Mouse (Mus musculus) liver, embryonic 11.5 days (tissue): ENCODE measurements at regions not wholly inside any gene's neighbourhood (a gene's known extent, or its start where the extent isn't known, plus 50 kb on each side); places are given as distances from the start of the nearest gene placed in this dataset.

Experiments
- ATAC-seq: fragments of 200-750 bp; cut with Nextera tagmentation; replicated peaks from 2 replicates; pipeline ENCODE4 v1.8.0; 2017; ENCODE audit warnings: moderate number of reproducible peaks, mild to moderate bottlenecking, moderate TSS enrichment, moderate library complexity; ENCODE audit not compliant: low FRiP score
- DNase-seq: peaks from one replicate; pipeline ENCODE4 v3.0.0-alpha.2; 2017; ENCODE audit warnings: low spot score
- H3K27ac ChIP-seq: fragments of 300-500 bp; sonication (generic); 2 replicates; pipeline ENCODE4 v1.5.1; 2014; ENCODE audit warnings: mild to moderate bottlenecking, low read depth, low read length, control low read depth
- H3K27me3 ChIP-seq: fragments of 300-500 bp; sonication (generic); replicated peaks from 2 replicates; pipeline ENCODE4 v1.6.1; 2014; ENCODE audit warnings: low read length, mixed read lengths; ENCODE audit not compliant: control insufficient read depth, insufficient read depth
- H3K36me3 ChIP-seq: fragments of 300-500 bp; sonication (generic); 2 replicates; pipeline ENCODE4 v1.6.1; 2014; ENCODE audit warnings: mild to moderate bottlenecking, low read length, moderate library complexity, mixed read lengths; ENCODE audit not compliant: control insufficient read depth, insufficient read depth
- H3K4me1 ChIP-seq: fragments of 300-500 bp; sonication (generic); replicated peaks from 2 replicates; pipeline ENCODE4 v1.6.1; 2014; ENCODE audit warnings: low read length, mixed read lengths; ENCODE audit not compliant: control insufficient read depth, insufficient read depth
- H3K4me2 ChIP-seq: fragments of 300-500 bp; sonication (generic); 2 replicates; pipeline ENCODE4 v1.6.1; 2014; ENCODE audit warnings: mild to moderate bottlenecking, control low read depth, moderate library complexity
- H3K4me3 ChIP-seq: fragments of 300-500 bp; sonication (generic); 2 replicates; pipeline ENCODE4 v1.5.1; 2014; ENCODE audit warnings: low read depth, low read length, control low read depth
- H3K9ac ChIP-seq: fragments of 300-500 bp; sonication (generic); 2 replicates; pipeline ENCODE4 v1.6.1; 2014; ENCODE audit warnings: low read depth, low read length, control low read depth
- H3K9me3 ChIP-seq: fragments of 300-500 bp; sonication (generic); 2 replicates; pipeline ENCODE4 v1.6.1; 2016; ENCODE audit warnings: low read length, inconsistent platforms, mixed read lengths; ENCODE audit not compliant: control insufficient read depth
- WGBS: fragments of 180-500 bp; shearing (Covaris S2); extraction: QIAGEN DNeasy Blood & Tissue Kit; methylation state at CpG from one replicate; pipeline ENCODE4 v1.1.7; 2014; 5-methylcytosine and 5-hydroxymethylcytosine counted together

- no peaks in the 10 kb centered on the region for H3K36me3 ChIP-seq
- no peak overlapping the region for H3K9ac ChIP-seq
- DNase-seq (no peak), ATAC-seq (no peak)
- no peak overlapping the region for H3K4me3 ChIP-seq
- no peak overlapping the region for H3K4me2 ChIP-seq
- H3K27me3 ChIP-seq, result no peaks in the 10 kb centered on the region
- H3K9me3 ChIP-seq, result no peaks in the 10 kb centered on the region
- 71% methylated on average over 3 of the region's 3 CpGs for WGBS
- H3K4me1 ChIP-seq, result no peaks in the 10 kb centered on the region
- no peak overlapping the region for H3K27ac ChIP-seq
These were observed 175.7 kb downstream of the Fat4 start for GRCm38 (mm10) chr3:39062415-39062814.

- no peak for DNase-seq
These were observed 178.7 kb downstream of the Fat4 start for GRCm38 (mm10) chr3:39065457-39065856.

GRCm38 (mm10) chr3:39069011-39069410 lies 182.3 kb downstream of the Fat4 start:
- ATAC-seq (no peak), DNase-seq (no peak)
- Histone ChIP-seq H3K27me3 (no peaks in the 10 kb centered on the region), H3K4me3 (no peak overlapping the region), H3K4me1 (no peaks in the 10 kb centered on the region), H3K9me3 (no peaks in the 10 kb centered on the region), H3K27ac (no peak overlapping the region), H3K4me2 (no peak overlapping the region), H3K9ac (no peak overlapping the region), H3K36me3 (no peaks in the 10 kb centered on the region)

More at GRCm38 (mm10) chr3:39065457-39065856, 178.7 kb downstream of the Fat4 start:
- H3K4me3 ChIP-seq, result no peak overlapping the region
- no peak for ATAC-seq
- no peaks in the 10 kb centered on the region for H3K36me3 ChIP-seq
- 68% methylated on average over 6 of the region's 6 CpGs for WGBS
- no peaks in the 10 kb centered on the region for H3K9me3 ChIP-seq
- no peak overlapping the region for H3K9ac ChIP-seq
- H3K27me3 ChIP-seq, result no peaks in the 10 kb centered on the region
- no peak overlapping the region for H3K27ac ChIP-seq
- no peak overlapping the region for H3K4me2 ChIP-seq
- no peaks in the 10 kb centered on the region for H3K4me1 ChIP-seq

- no peak for DNase-seq
- Histone ChIP-seq H3K9ac (no peak overlapping the region), H3K9me3 (no peaks in the 10 kb centered on the region), H3K27ac (no peak overlapping the region), H3K27me3 (no peaks in the 10 kb centered on the region), H3K4me3 (no peak overlapping the region), H3K4me2 (no peak overlapping the region), H3K4me1 (no peaks in the 10 kb centered on the region), H3K36me3 (no peaks in the 10 kb centered on the region)
- 78% methylated on average over 4 of the region's 4 CpGs for WGBS
- no peak for ATAC-seq
These were observed 196.0 kb downstream of the Fat4 start for GRCm38 (mm10) chr3:39082678-39083270.

GRCm38 (mm10) chr3:39088948-39089347 lies 202.2 kb downstream of the Fat4 start:
- no peak for DNase-seq
- Histone ChIP-seq H3K4me3 (no peak overlapping the region), H3K27ac (no peak overlapping the region), H3K27me3 (no peaks in the 10 kb centered on the region), H3K9me3 (no peaks in the 10 kb centered on the region), H3K36me3 (no peaks in the 10 kb centered on the region), H3K4me1 (no peaks in the 10 kb centered on the region), H3K4me2 (no peak overlapping the region), H3K9ac (no peak overlapping the region)
- ATAC-seq, result no peak
- WGBS, result 83% methylated on average over 4 of the region's 4 CpGs

GRCm38 (mm10) chr3:39102324-39102723 lies 215.6 kb downstream of the Fat4 start:
- ATAC-seq, result no peak
- no peak overlapping the region for H3K4me2 ChIP-seq
- no peak overlapping the region for H3K4me3 ChIP-seq
- H3K4me1 ChIP-seq, result no peaks in the 10 kb centered on the region
- H3K27me3 ChIP-seq, result no peaks in the 10 kb centered on the region
- H3K27ac ChIP-seq, result no peak overlapping the region
- no peak overlapping the region for H3K9ac ChIP-seq
- DNase-seq, result no peak
- H3K9me3 ChIP-seq, result no peaks in the 10 kb centered on the region
- no peaks in the 10 kb centered on the region for H3K36me3 ChIP-seq
- WGBS, result 81% methylated on average over 3 of the region's 3 CpGs

- H3K4me3 ChIP-seq, result no peak overlapping the region
- no peak overlapping the region for H3K4me2 ChIP-seq
- H3K27me3 ChIP-seq, result no peaks in the 10 kb centered on the region
- WGBS, result 81% methylated on average over 5 of the region's 5 CpGs
- H3K27ac ChIP-seq, result no peak overlapping the region
- H3K9me3 ChIP-seq, result no peaks in the 10 kb centered on the region
- no peak for ATAC-seq
- no peak overlapping the region for H3K9ac ChIP-seq
- no peaks in the 10 kb centered on the region for H3K36me3 ChIP-seq
- DNase-seq, result no peak
- no peaks in the 10 kb centered on the region for H3K4me1 ChIP-seq
These were observed 223.1 kb downstream of the Fat4 start for GRCm38 (mm10) chr3:39109756-39110392.

- DNase-seq (no peak), ATAC-seq (no peak)
- H3K9ac ChIP-seq, result no peak overlapping the region
- H3K4me1 ChIP-seq, result no peaks in the 10 kb centered on the region
- no peak overlapping the region for H3K27ac ChIP-seq
- WGBS, result 67% methylated on average over 3 of the region's 3 CpGs
- no peak overlapping the region for H3K4me2 ChIP-seq
- H3K4me3 ChIP-seq, result no peak overlapping the region
- no peaks in the 10 kb centered on the region for H3K9me3 ChIP-seq
- no peaks in the 10 kb centered on the region for H3K27me3 ChIP-seq
- H3K36me3 ChIP-seq, result no peaks in the 10 kb centered on the region
These were observed 227.3 kb downstream of the Fat4 start for GRCm38 (mm10) chr3:39114056-39114455.

- no peak for ATAC-seq
These were observed 228.1 kb downstream of the Fat4 start for GRCm38 (mm10) chr3:39114826-39115225.

More at GRCm38 (mm10) chr3:39114826-39115225, 228.1 kb downstream of the Fat4 start:
- Histone ChIP-seq H3K9me3 (no peaks in the 10 kb centered on the region), H3K4me2 (no peak overlapping the region), H3K4me3 (no peak overlapping the region), H3K36me3 (no peaks in the 10 kb centered on the region), H3K27me3 (no peaks in the 10 kb centered on the region), H3K4me1 (no peaks in the 10 kb centered on the region), H3K27ac (no peak overlapping the region), H3K9ac (no peak overlapping the region)
- WGBS, result 78% methylated on average over 3 of the region's 3 CpGs
- DNase-seq, result no peak
